Mouse (Mus musculus): ENCODE results near the gene Paqr9. TPM values are rescaled to one million over a fixed set of nuclear protein-coding genes. Genes with fewer than 3 reads are reported as not detected.

Paqr9 gene
- total RNA-seq, 2 experiments from 2014 or later = 35.4 to 37.0 TPM

DNA sequence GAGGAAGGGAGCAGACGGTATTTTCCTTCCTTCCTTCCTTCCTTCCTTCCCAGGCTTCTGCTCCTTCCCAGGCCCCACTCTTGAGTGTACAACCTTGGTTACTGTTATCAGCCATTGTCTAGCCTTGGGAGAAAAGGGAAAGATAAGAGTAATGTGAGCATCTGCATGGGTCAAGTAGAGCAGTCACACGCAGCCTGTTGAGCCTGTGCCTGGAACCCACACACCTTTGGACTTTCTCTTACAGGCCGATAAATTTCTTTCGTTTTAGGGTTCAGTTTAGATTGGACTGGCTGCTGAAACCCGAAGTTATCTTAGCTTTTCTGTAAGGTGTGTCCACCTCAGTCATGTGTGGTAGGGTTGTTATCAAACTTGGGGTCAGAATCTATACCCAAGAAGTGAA is 10.5 kb downstream of the Paqr9 start:
- DNase-seq (ENCODE audit: low spot score in 2 of 2) = no peak
- intact Hi-C loops (cut with DNase I) = no loop called here

- intact Hi-C loops (cut with DNase I) = no loop called here
- DNase-seq (ENCODE audit: low spot score in 2 of 2) = no peak
Observed at GRCm38 (mm10) chr9:95570604-95571003, 11.1 kb downstream of the Paqr9 start.

GRCm38 (mm10) chr9:95571494-95571893 is 12.0 kb downstream of the Paqr9 start:
- DNase-seq (ENCODE audit: low spot score in 2 of 2) = no peak
- intact Hi-C loops (cut with DNase I) = no loop called here

DNA sequence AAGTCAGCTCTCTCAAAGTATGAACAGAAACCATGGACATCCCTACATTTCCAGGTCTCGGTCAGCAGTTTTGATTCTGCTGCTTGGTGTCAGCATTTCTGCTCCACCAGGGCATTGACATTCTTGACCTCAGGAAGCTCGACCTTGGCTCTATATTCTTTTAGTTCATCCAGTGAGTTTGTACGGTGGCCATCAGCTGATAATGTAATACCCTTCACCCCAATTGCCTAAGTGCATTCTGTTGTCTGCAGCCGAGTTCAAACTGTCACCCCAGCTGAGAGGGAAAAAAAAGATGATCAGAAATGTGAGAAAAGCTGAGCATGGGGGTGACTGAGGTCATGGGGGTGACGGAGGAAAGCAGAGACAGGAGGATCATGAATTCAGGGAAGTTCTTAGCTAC is 13.1 kb downstream of the Paqr9 start:
- DNase-seq (ENCODE audit: low spot score in 2 of 2) = no peak
- intact Hi-C loops (cut with DNase I) = no loop called here

DNA sequence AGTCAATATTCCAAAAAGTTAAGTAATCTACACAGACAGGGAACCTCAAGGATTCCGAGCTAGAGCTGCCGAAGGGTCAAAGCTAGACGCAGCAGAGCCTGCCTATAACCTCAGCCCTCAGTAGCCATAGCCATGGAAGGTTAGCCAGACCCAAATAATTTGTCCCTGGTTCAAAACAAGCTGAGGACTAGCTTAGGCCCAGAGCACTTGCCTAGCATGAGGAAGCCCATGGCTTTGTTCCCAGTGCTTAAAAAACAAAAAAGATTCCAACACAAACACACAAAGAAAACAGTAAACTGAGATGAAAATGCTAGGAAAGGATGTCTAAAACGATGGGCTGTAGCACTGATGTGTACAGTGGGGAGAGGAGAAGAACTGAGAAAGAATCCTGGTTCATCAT is 14.7 kb downstream of the Paqr9 start:
- DNase-seq (ENCODE audit: low spot score in 2 of 2) = no peak
- intact Hi-C loops (cut with DNase I) = no loop called here

DNA sequence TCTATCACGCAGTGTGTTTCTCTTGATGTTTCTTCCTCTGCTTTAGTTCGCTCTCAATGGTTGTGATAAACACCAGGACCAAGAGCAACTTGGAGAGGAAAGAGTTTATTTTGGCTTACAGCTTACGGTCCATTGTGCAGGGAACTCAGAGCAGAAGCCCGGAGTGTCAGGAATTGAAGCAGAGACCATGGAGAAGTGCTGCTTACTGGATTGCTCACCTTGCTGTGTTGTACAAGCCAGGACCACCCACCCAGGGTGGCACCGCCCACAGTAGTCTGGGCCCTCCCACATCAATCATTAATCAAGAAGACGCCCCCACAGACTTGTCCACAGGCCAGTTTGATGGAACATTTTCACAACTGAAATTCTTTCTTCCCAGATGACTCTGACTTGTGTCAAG is 18.0 kb downstream of the Paqr9 start:
- DNase-seq (ENCODE audit: low spot score in 2 of 2) = no peak
- intact Hi-C loops (cut with DNase I) = no loop called here

GRCm38 (mm10) chr9:95578366-95578895 is 19.0 kb downstream of the Paqr9 start:
- intact Hi-C loops (cut with DNase I) = no loop called here
- DNase-seq (ENCODE audit: low spot score in 2 of 2) = no peak

DNA sequence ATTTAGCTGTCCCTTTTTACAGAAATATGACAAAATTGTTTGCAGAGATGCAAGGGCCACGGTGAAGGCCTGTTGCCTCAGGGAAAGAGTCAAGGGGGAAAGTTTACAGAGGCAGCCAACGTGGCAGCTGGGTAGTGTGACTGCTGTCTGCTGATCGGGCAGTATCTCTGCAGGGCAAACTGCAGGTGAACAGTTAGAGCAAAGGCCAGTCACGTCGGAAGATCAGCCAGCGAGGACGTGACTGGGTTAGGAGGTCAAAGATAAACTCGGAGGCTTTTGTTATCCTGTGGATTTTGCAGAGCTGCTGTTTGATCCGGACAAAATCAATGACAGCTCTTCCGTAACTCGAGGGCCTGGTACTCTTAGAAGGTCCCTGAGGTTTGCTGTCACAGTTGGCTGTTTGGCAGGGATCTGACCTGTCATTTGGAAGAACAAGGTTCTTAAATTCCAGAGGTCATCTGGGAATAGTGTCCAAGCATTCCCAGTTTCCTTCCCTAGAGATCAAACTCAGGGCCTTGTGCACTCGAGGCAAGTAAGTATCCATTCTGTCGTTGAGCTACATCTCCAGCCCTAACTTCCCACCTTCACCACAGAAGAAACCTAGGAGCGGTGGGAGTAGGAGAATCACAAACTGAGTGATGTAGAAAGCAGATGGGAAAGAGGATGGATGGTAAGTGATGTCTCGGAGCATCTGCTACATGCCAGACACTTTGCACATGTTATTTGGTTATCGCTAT is 21.7 kb downstream of the Paqr9 start:
- intact Hi-C loops (cut with DNase I) = no loop called here
- no peak for DNase-seq (ENCODE audit: low spot score in 2 of 2)

DNA sequence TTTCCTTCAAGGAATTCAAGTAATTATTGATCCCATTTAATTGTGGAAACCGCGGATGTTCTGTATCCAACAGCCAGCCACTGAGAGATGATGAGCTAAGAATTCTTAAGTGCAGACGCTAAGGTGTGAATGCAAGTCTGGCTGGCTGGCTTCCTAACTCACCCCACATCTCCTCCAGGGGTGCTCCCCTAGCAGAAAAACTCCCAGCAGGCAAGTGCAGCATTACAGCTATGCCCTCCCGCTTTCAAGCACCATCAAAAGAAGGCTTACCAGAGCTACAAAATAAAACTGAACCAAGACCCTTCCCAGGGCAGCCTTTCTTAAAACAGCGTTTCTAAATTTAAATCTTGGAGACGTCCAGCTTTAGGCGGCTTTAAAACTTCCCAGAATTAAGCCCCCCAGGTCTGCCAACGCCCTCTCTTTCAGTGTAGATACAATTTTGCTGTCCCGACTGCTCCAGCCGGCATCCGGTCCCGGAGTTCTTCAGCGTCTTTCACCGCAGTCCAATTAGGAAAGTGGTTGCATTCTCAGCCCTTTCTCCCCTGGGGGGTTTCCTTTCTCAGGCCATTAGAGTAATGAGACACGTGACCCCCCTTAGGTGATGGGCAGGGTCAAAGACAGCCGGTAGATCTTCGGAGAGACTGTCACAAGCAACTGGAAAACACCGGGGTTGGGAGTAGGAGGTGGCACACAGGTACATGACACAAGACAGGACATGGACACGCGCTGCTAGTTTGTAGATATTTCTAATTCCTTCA is 22.5 kb downstream of the Paqr9 start:
- peak in 1 of 2 experiments; percentile 19 for DNase-seq (ENCODE audit: low spot score in 2 of 2)

GRCm38 (mm10) chr9:95582555-95582954 is 23.1 kb downstream of the Paqr9 start:
- no peak for DNase-seq (ENCODE audit: low spot score in 2 of 2)
- intact Hi-C loops (cut with DNase I) = no loop called here

More for the DNA sequence above, 22.5 kb downstream of the Paqr9 start:
- intact Hi-C loops (cut with DNase I) = no loop called here

DNA sequence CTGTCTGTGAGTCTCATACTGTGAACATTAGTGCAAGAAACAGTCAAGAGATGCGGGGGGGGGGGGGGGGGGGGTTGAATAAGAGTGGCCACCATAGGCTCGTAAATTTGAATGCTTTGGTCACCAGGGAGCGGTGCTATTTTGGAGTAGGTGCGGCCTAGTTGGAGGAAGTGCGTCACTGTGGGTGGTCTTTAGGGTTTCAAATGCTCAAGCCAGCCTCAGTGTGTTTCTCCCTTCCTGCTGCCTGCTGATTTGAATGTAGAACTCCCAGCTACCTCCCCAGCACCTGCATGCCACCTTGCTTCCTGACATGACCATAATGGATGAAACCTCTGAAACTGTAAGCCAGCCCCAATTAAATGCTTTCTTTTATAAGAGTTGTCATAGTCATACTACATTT is 26.6 kb downstream of the Paqr9 start:
- intact Hi-C loops (cut with DNase I) = no loop called here
- DNase-seq (ENCODE audit: low spot score in 2 of 2) = no peak

DNA sequence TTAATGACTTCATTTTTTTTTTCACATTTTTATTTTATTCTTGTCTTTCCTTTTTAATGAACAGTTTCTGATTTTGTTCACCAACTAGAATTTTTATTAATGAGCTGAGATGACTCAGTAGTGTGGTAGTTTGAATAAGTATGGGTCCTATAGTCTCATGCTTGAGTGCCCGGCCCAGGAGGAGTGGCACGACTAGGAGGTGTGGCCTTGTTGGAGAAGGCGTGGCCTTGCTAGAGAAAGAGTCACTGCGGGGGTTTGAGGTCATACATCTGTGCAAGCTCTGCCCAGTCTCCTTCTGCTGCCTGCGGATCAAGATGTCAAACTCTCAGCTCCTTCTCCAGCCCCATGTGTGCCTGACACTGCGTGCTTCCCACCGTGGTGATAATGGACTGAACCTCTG is 28.6 kb downstream of the Paqr9 start:
- intact Hi-C loops (cut with DNase I) = no loop called here
- no peak for DNase-seq (ENCODE audit: low spot score in 2 of 2)

GRCm38 (mm10) chr9:95594291-95594690 is 34.8 kb downstream of the Paqr9 start:
- no peak for DNase-seq (ENCODE audit: low spot score in 2 of 2)
- intact Hi-C loops (cut with DNase I) = no loop called here

GRCm38 (mm10) chr9:95597466-95598178 is 38.2 kb downstream of the Paqr9 start:
- intact Hi-C loops (cut with DNase I) = no loop called here

GRCm38 (mm10) chr9:95598179-95598721 is 38.8 kb downstream of the Paqr9 start:
- DNase-seq (ENCODE audit: low spot score in 2 of 2) = no peak
- intact Hi-C loops (cut with DNase I) = no loop called here

More at GRCm38 (mm10) chr9:95597466-95598178, 38.2 kb downstream of the Paqr9 start:
- DNase-seq (ENCODE audit: low spot score in 2 of 2) = no peak

DNA sequence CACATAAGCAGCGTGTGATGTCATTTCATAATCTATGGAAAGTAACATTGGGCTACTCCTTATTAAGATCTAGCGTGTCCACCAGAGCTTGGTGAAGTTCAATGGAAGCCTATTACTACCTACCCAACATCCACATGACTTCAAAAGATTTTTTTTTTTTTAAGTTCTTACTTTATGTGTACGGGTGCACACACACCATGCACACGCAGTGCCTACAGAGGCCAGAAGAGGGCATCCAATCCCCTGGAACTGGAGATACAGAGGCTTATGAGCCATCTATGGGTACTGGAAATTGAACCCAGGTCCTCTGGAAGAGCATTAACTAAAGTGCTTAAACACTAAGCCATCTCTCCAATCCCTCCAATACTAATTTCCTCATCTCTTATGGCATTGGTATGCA is 39.9 kb downstream of the Paqr9 start:
- intact Hi-C loops (cut with DNase I) = no loop called here

DNA sequence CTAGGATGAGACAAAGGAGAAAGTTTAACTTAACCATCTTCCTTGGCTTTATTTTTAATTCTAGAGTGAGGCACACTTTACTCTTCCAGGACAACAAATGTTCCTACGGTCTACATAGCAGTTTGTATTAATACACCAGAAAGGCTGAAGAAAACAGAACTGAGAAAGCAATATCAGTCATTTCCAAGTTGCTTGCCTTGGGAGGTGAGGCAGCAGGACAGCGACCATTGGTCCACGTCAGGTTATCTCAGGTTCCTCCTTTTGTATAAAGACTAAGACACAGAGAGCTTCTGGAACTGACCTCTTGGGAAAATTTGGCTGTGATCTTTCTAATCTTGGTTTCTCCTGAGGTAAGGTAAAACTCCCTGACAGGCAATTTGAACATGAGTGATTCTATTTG is 43.4 kb downstream of the Paqr9 start:
- no peak for DNase-seq (ENCODE audit: low spot score in 2 of 2)

More for the DNA sequence above, 39.9 kb downstream of the Paqr9 start:
- DNase-seq (ENCODE audit: low spot score in 2 of 2) = no peak

GRCm38 (mm10) chr9:95603316-95603715 is 43.9 kb downstream of the Paqr9 start:
- intact Hi-C loops (cut with DNase I) = no loop called here
- no peak for DNase-seq (ENCODE audit: low spot score in 2 of 2)

More for the DNA sequence above, 43.4 kb downstream of the Paqr9 start:
- intact Hi-C loops (cut with DNase I) = no loop called here

DNA sequence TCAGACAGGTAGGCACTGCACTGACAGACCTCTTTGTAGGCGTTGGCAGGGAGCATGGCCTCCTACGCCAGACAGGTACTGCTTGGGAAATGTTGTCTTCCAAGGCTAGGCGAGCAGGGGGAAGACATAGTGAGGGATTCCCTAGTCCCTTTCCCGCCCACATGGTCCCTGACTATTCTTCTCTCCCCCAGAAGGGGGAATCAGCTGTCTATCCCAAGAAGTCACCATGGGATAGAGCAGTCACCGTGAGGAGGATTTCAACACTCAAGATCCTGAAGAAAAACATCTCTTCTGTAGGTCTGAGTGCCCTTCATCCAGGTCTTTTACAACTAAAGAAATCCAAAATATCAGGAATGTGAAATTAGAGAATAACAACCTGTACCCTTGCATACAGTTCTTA is 47.7 kb downstream of the Paqr9 start:
- intact Hi-C loops (cut with DNase I) = no loop called here
- DNase-seq (ENCODE audit: low spot score in 2 of 2) = no peak

GRCm38 (mm10) chr9:95612246-95612768 is 52.9 kb downstream of the Paqr9 start:
- DNase-seq (ENCODE audit: low spot score in 2 of 2) = no peak
- intact Hi-C loops (cut with DNase I) = no loop called here
